Mouse (Mus musculus) MEL (cell line): Measurements from ENCODE around the gene Klhdc9. TPM values are rescaled to one million over a fixed set of nuclear protein-coding genes. Genes with fewer than 3 reads are reported as not detected.

Experiments
- DNase-seq: peaks from one replicate; pipeline ENCODE4 v3.0.0; 2011; ENCODE audit warnings: low read depth, low spot score
- H3K27ac ChIP-seq: 2 replicates; pipeline ENCODE4 v1.5.1; 2012; ENCODE audit warnings: low read depth, mild to moderate bottlenecking, control low read depth, low read length, moderate library complexity; ENCODE audit not compliant: control insufficient read depth
- H3K27me3 ChIP-seq, 2 experiments: fragments of 150-350 bp in 1 of 2; sonication (generic) in 1 of 2; 2 replicates each; pipeline ENCODE4 v1.6.1; 2012; ENCODE audit warnings: low read length in 2 of 2, mild to moderate bottlenecking in 2 of 2, improper control_type of control experiment in 1 of 2, moderate library complexity in 1 of 2; ENCODE audit not compliant: insufficient read depth in 2 of 2, control insufficient read depth in 1 of 2
- H3K36me3 ChIP-seq, 2 experiments: 2 replicates each; pipeline ENCODE4 v1.6.1; 2012 to 2014; ENCODE audit warnings: low read length in 2 of 2, improper control_type of control experiment in 1 of 2, inconsistent platforms in 1 of 2, mild to moderate bottlenecking in 1 of 2; ENCODE audit not compliant: insufficient read depth in 2 of 2, control insufficient read depth in 1 of 2
- H3K4me1 ChIP-seq, 2 experiments: fragments of 150-350 bp in 1 of 2; sonication (generic) in 1 of 2; 2 replicates each; pipeline ENCODE4 v1.6.1; 2012; ENCODE audit warnings: low read length in 2 of 2, improper control_type of control experiment in 1 of 2, mild to moderate bottlenecking in 1 of 2; ENCODE audit not compliant: insufficient read depth in 2 of 2, control insufficient read depth in 1 of 2
- H3K4me3 ChIP-seq, 2 experiments: fragments of 150-350 bp in 1 of 2; sonication (generic) in 1 of 2; 2 replicates each; pipeline ENCODE4 v1.5.1; 2012; ENCODE audit warnings: low read depth in 2 of 2, low read length in 2 of 2, mild to moderate bottlenecking in 2 of 2, moderate library complexity in 2 of 2, control low read depth in 1 of 2, improper control_type of control experiment in 1 of 2; ENCODE audit not compliant: control insufficient read depth in 1 of 2, insufficient read depth in 1 of 2
- H3K79me2 ChIP-seq: 2 replicates; pipeline ENCODE4 v1.6.1; 2012; ENCODE audit warnings: mild to moderate bottlenecking, low read length, moderate library complexity; ENCODE audit not compliant: control insufficient read depth, poor library complexity, insufficient read depth
- H3K9ac ChIP-seq: 2 replicates; pipeline ENCODE4 v1.6.1; 2012; ENCODE audit warnings: low read depth, mild to moderate bottlenecking, control low read depth, low read length, moderate library complexity; ENCODE audit not compliant: control insufficient read depth, poor library complexity, severe bottlenecking
- H3K9me3 ChIP-seq: fragments of 150-350 bp; sonication (generic); replicated peaks from 2 replicates; pipeline ENCODE4 v1.6.1; 2012; ENCODE audit warnings: mild to moderate bottlenecking, low read length, improper control_type of control experiment, moderate library complexity; ENCODE audit not compliant: insufficient read depth
- BHLHE40 ChIP-seq: IDR thresholded peaks from 2 replicates; pipeline ENCODE4 v1.6.1; 2012; ENCODE audit warnings: low read depth, mild to moderate bottlenecking, inconsistent platforms, low read length, improper control_type of control experiment, borderline replicate concordance
- CHD2 ChIP-seq: IDR thresholded peaks from 2 replicates; pipeline ENCODE4 v1.6.1; 2011; ENCODE audit warnings: low read length, improper control_type of control experiment
- E2F4 ChIP-seq: IDR thresholded peaks from 2 replicates; pipeline ENCODE4 v1.6.1; 2011; ENCODE audit warnings: low read depth, low read length, improper control_type of control experiment, borderline replicate concordance
- ELF1 ChIP-seq: IDR thresholded peaks from 2 replicates; pipeline ENCODE4 v1.6.1; 2014; ENCODE audit warnings: low read depth, mild to moderate bottlenecking, inconsistent platforms, low read length, improper control_type of control experiment, moderate library complexity
- EP300 ChIP-seq, 2 experiments: IDR thresholded peaks; 2 replicates each; pipeline ENCODE4 v1.6.1; 2011; ENCODE audit warnings: improper control_type of control experiment in 2 of 2, low read length in 2 of 2, low read depth in 1 of 2, mild to moderate bottlenecking in 1 of 2
- ETS1 ChIP-seq: IDR thresholded peaks from 2 replicates; pipeline ENCODE4 v1.6.1; 2012; ENCODE audit warnings: low read depth, mild to moderate bottlenecking, inconsistent platforms, low read length, improper control_type of control experiment, moderate library complexity
- GABPA ChIP-seq: IDR thresholded peaks from 2 replicates; pipeline ENCODE4 v1.6.1; 2012; ENCODE audit warnings: low read depth, mild to moderate bottlenecking, inconsistent platforms, low read length, improper control_type of control experiment, moderate library complexity
- GATA1 ChIP-seq: IDR thresholded peaks from 2 replicates; pipeline ENCODE4 v1.6.1; 2011; ENCODE audit warnings: low read depth, low read length, improper control_type of control experiment
- HCFC1 ChIP-seq: IDR thresholded peaks from 2 replicates; pipeline ENCODE4 v1.6.1; 2012; ENCODE audit warnings: low read depth, mild to moderate bottlenecking, inconsistent platforms, low read length, improper control_type of control experiment, moderate library complexity
- JUND ChIP-seq: IDR thresholded peaks from 2 replicates; pipeline ENCODE4 v1.6.1; 2011; ENCODE audit warnings: low read depth, mild to moderate bottlenecking, improper control_type of control experiment, low read length
- MAFK ChIP-seq: IDR thresholded peaks from 2 replicates; pipeline ENCODE4 v1.6.1; 2011; ENCODE audit warnings: low read depth, mild to moderate bottlenecking, low read length, improper control_type of control experiment, borderline replicate concordance
- MAZ ChIP-seq: IDR thresholded peaks from 2 replicates; pipeline ENCODE4 v1.6.1; 2012; ENCODE audit warnings: low read depth, mild to moderate bottlenecking, inconsistent platforms, low read length, improper control_type of control experiment
- MXI1 ChIP-seq: IDR thresholded peaks from 2 replicates; pipeline ENCODE4 v1.6.1; 2011; ENCODE audit warnings: mild to moderate bottlenecking, low read depth, low read length, improper control_type of control experiment
- MYC ChIP-seq: IDR thresholded peaks from 2 replicates; pipeline ENCODE4 v1.6.1; 2011; ENCODE audit warnings: low read depth, mild to moderate bottlenecking, low read length, improper control_type of control experiment, moderate library complexity
- NELFE ChIP-seq: IDR thresholded peaks from 2 replicates; pipeline ENCODE4 v1.6.1; 2011; ENCODE audit warnings: low read depth, low read length, improper control_type of control experiment
- POLR2AphosphoS5 ChIP-seq: IDR thresholded peaks from 2 replicates; pipeline ENCODE4 v1.6.1; 2012; ENCODE audit warnings: low read depth, borderline replicate concordance, mild to moderate bottlenecking, inconsistent platforms, low read length, moderate library complexity, mixed read lengths
- RAD21 ChIP-seq: IDR thresholded peaks from 2 replicates; pipeline ENCODE4 v1.6.1; 2011; ENCODE audit warnings: mild to moderate bottlenecking, low read depth, low read length, improper control_type of control experiment
- RCOR1 ChIP-seq: IDR thresholded peaks from 2 replicates; pipeline ENCODE4 v1.6.1; 2012; ENCODE audit warnings: low read depth, mild to moderate bottlenecking, inconsistent platforms, low read length, improper control_type of control experiment
- SIN3A ChIP-seq: IDR thresholded peaks from 2 replicates; pipeline ENCODE4 v1.6.1; 2012; ENCODE audit warnings: low read length, improper control_type of control experiment, inconsistent platforms
- SMC3 ChIP-seq: IDR thresholded peaks from 2 replicates; pipeline ENCODE4 v1.6.1; 2011; ENCODE audit warnings: low read depth, low read length, improper control_type of control experiment
- TCF12 ChIP-seq: IDR thresholded peaks from 2 replicates; pipeline ENCODE4 v1.6.1; 2014; ENCODE audit warnings: low read depth, mild to moderate bottlenecking, inconsistent platforms, low read length, improper control_type of control experiment, moderate library complexity
- UBTF ChIP-seq: IDR thresholded peaks from 2 replicates; pipeline ENCODE4 v1.6.1; 2012; ENCODE audit warnings: low read depth, mild to moderate bottlenecking, inconsistent platforms, low read length, improper control_type of control experiment, moderate library complexity, borderline replicate concordance; ENCODE audit not compliant: insufficient read depth
- USF1 ChIP-seq: IDR thresholded peaks from 2 replicates; pipeline ENCODE4 v1.6.1; 2014; ENCODE audit warnings: low read depth, mild to moderate bottlenecking, inconsistent platforms, low read length, improper control_type of control experiment, moderate library complexity
- USF2 ChIP-seq, 2 experiments: IDR thresholded peaks; 2 replicates each; pipeline ENCODE4 v1.6.1; 2011 to 2012; ENCODE audit warnings: improper control_type of control experiment in 2 of 2, low read length in 2 of 2, borderline replicate concordance in 1 of 2, inconsistent platforms in 1 of 2, low read depth in 1 of 2, mild to moderate bottlenecking in 1 of 2; ENCODE audit not compliant: insufficient read depth in 1 of 2
- ZNF384 ChIP-seq: IDR thresholded peaks from 2 replicates; pipeline ENCODE4 v1.6.1; 2012; ENCODE audit warnings: low read depth, mild to moderate bottlenecking, inconsistent platforms, low read length, improper control_type of control experiment
- polyA plus RNA-seq, 2 experiments: library from polyadenylated mRNA; stranded (reverse) in 1 of 2; unstranded in 1 of 2; fragments of >175 nt in 1 of 2; fragments of >200 nt in 1 of 2; gene quantifications; 2 replicates each; pipeline versions ENCODE4 v1.2.1 to v1.2.4; 2012; ENCODE audit warnings: low replicate concordance in 2 of 2, low read depth in 1 of 2; ENCODE audit not compliant: insufficient read length in 2 of 2, insufficient read depth in 1 of 2, missing spikeins in 1 of 2
- total RNA-seq: library from RNA; depleted of rRNA; stranded (reverse); fragments of 300-350 nt; gene quantifications from 2 replicates; pipeline ENCODE4 v1.2.3, GENCODE M21; 2012

The Klhdc9 gene
- total and polyA plus RNA-seq, 3 experiments = 0.08 TPM; not detected in 2

DNA sequence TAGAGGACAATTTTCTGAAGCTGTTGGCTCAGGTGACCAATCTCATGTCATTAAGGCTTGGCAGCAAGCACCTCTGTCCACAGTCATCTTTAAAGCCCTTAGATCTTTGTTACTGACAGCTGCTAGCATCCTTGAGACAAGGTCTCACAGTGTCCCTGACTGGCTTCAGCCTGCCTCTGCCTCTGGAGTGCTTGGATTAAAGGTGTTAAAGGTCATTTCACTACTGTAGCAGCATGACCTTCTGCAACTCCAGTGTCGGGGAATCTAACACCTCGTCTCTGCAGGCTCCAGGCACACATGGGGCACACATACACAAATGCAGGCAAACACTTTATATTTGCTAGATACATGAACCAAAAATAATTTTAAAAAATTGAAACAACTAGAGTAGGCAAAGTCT, 35.0 kb downstream of the Klhdc9 start:
- Histone ChIP-seq H3K27ac (no peak overlapping the region), H3K79me2 (peaks cover 43% of the 10 kb centered on the region), H3K4me1 (peaks cover 4 to 8% of the 10 kb centered on the region in 2 experiments; a peak in 3 of 4 replicates)
- TF ChIP-seq EP300 (IDR thresholded peaks at IDR 0.05; ENCODE audit: low read depth in 1 of 2, low read length in 2 of 2) = no peak
- no peak for TF ChIP-seq USF2 (IDR thresholded peaks at IDR 0.05; ENCODE audit: borderline replicate concordance in 1 of 2, insufficient read depth in 1 of 2, low read depth in 1 of 2, low read length in 2 of 2)
- no peak for TF ChIP-seq ELF1
- TF ChIP-seq ZNF384 = no peak
- TF ChIP-seq, all 39 proteins: peak for 0
- no peaks in the 10 kb centered on the region for H3K27me3 ChIP-seq
- H3K4me3 ChIP-seq = no peak overlapping the region
- DNase-seq = no peak
- H3K9me3 ChIP-seq = no peaks in the 10 kb centered on the region
- no peak overlapping the region for H3K9ac ChIP-seq
- H3K36me3 ChIP-seq = peaks cover 2 to 17% of the 10 kb centered on the region in 2 experiments; a peak in 3 of 4 replicates

DNA sequence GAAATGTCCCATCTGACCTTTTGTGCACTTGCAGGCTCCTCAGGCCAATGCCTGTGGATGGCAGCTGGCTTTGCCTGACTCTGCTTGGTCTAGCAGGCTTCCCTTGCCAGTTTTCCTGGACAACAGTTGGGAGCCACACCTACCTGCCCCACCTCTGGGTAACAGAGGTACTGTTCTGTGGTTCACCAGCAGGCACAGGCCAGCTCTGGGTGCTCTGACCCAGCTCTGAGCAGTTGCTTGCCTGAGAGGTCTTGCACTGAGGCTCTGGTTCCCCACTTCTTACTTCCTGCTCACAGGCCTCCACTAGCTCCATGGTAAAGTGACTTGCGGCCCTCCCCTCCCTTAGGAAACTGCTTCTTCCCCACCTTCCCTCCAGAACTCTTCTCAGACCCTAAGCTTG, 38.6 kb downstream of the Klhdc9 start:
- H3K27ac ChIP-seq = no peak overlapping the region
- no peaks in the 10 kb centered on the region for H3K4me1 ChIP-seq
- no peak for TF ChIP-seq SIN3A
- no peak for TF ChIP-seq BHLHE40
- no peak for TF ChIP-seq MYC
- TF ChIP-seq E2F4 = no peak
- TF ChIP-seq MAFK = no peak
- peaks cover 2 to 6% of the 10 kb centered on the region in 2 experiments; a peak in 3 of 4 replicates for H3K36me3 ChIP-seq
- H3K27me3 ChIP-seq = no peaks in the 10 kb centered on the region
- no peaks in the 10 kb centered on the region for H3K9me3 ChIP-seq
- H3K9ac ChIP-seq = no peak overlapping the region
- DNase-seq = no peak
- no peak overlapping the region for H3K4me3 ChIP-seq
- peaks cover 10% of the 10 kb centered on the region for H3K79me2 ChIP-seq

DNA sequence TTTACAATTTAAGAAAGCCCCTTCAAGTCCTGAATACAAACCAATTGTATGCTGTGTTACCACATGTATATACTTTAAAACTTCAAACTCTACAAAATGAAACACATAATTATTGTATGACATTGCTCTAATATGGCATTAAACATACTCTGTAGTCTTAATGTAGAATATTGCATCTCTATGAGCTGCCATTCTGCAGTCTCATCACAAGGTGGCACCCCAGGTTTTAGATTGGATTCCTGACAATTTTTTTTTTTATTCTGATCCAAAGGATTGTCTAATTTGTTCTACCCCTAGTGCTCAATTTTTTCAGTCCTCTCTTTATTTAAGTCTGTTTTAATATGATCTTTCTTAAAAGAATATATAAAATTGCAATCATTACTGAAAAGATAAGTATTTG, 39.2 kb downstream of the Klhdc9 start:
- peaks cover 7% of the 10 kb centered on the region for H3K79me2 ChIP-seq
- DNase-seq = peak; percentile 63
- no peak overlapping the region for H3K4me3 ChIP-seq
- no peaks in the 10 kb centered on the region for H3K27me3 ChIP-seq
- H3K9ac ChIP-seq = no peak overlapping the region
- no peaks in the 10 kb centered on the region for H3K4me1 ChIP-seq
- H3K27ac ChIP-seq = no peak overlapping the region
- peaks cover 2 to 5% of the 10 kb centered on the region in 2 experiments; a peak in 3 of 4 replicates for H3K36me3 ChIP-seq
- no peaks in the 10 kb centered on the region for H3K9me3 ChIP-seq
- no peak for TF ChIP-seq GATA1
- no peak for TF ChIP-seq UBTF
- no peak for TF ChIP-seq ETS1
- TF ChIP-seq USF1 = no peak
- peak; percentile 34; the same call in 1 of the 2 replicates for TF ChIP-seq SIN3A
- no peak for TF ChIP-seq USF2 (IDR thresholded peaks at IDR 0.05; ENCODE audit: borderline replicate concordance in 1 of 2, insufficient read depth in 1 of 2, low read depth in 1 of 2, low read length in 2 of 2)
- no peak for TF ChIP-seq HCFC1
- peak; percentile 70 for TF ChIP-seq RAD21
- TF ChIP-seq E2F4 = no peak
- no peak for TF ChIP-seq MXI1
- no peak for TF ChIP-seq POLR2AphosphoS5
- TF ChIP-seq BHLHE40 = no peak
- no peak for TF ChIP-seq JUND
- TF ChIP-seq NELFE = no peak
- no peak for TF ChIP-seq ELF1
- no peak for TF ChIP-seq GABPA
- TF ChIP-seq RCOR1 = no peak
- TF ChIP-seq SMC3 = peak; percentile 67
- TF ChIP-seq MAZ = no peak
- no peak for TF ChIP-seq TCF12
- no peak for TF ChIP-seq CHD2
